Mouse (Mus musculus) heart, embryonic 12.5 days (tissue): ENCODE data around the gene Mbl2. TPM values are rescaled to one million over a fixed set of nuclear protein-coding genes. Genes with fewer than 3 reads are reported as not detected.

Experiments
- microRNA-seq: library from miRNA; unstranded; fragments of <30 nt; microRNA quantifications from one replicate; pipeline ENCODE4, GENCODE M21; 2017
- polyA plus RNA-seq: library from polyadenylated mRNA; unstranded; fragments of >200 nt; fragmentation: Nextera tagmentation; extraction: Ambion mirVana; gene quantifications from 2 replicates; pipeline ENCODE4 v1.2.1, GENCODE M21; 2016

The Mbl2 gene
- polyA plus RNA-seq, 1 experiment from 2014 or later, result not detected

Small RNA genes within 50 kb of the gene (microRNA-seq; reads per million reads assigned to microRNA genes)
- not detected for gene Gm24108

Other genes with a start within 250 kb of the Mbl2 start
- gene Trpd52l3, start 229.2 kb upstream of the Mbl2 start, polyA plus RNA-seq, result not detected in 2 replicates
- 61.6 and 68.4 TPM in 2 replicates for gene Uhrf2, start 202.4 kb upstream of the Mbl2 start, polyA plus RNA-seq
- gene Gldc, start 57.5 kb upstream of the Mbl2 start, polyA plus RNA-seq, result 4.7 and 4.9 TPM in 2 replicates